Mouse (Mus musculus) olfactory bulb, adult 2 months (tissue): Measurements from ENCODE around the gene Adgre5.

ENCODE experiments used
- CTCF ChIP-seq: fragments of 200-500 bp; IDR thresholded peaks from 2 replicates; pipeline ENCODE4 v1.5.1; 2012; ENCODE audit warnings: low read depth, mild to moderate bottlenecking, low read length, moderate library complexity; ENCODE audit not compliant: insufficient read depth
- POLR2A ChIP-seq: fragments of 200-500 bp; IDR thresholded peaks from 2 replicates; pipeline ENCODE4 v1.6.1; 2012; ENCODE audit warnings: mild to moderate bottlenecking, low read depth, low read length, moderate library complexity; ENCODE audit not compliant: insufficient read depth

- TF ChIP-seq POLR2A (no peak), CTCF (no peak)
Measured at GRCm38 (mm10) chr8:83740586-83740975, 545 bp downstream of the Adgre5 start.
